Mouse (Mus musculus) megakaryocyte, embryonic 14.5 days (primary cell): Measurements from ENCODE around the gene Wdr48. TPM values are rescaled to one million over a fixed set of nuclear protein-coding genes. Genes with fewer than 3 reads are reported as not detected.

Source experiments
- H3K27me3 ChIP-seq: replicated peaks from 2 replicates; pipeline ENCODE3; 2012; ENCODE audit warnings: inconsistent platforms
- H3K36me3 ChIP-seq: replicated peaks from 2 replicates; pipeline ENCODE3; 2012; ENCODE audit warnings: low read length, inconsistent platforms, mixed read lengths
- H3K4me1 ChIP-seq: 2 replicates; pipeline ENCODE4 v1.6.1; 2012; ENCODE audit warnings: inconsistent platforms
- H3K4me3 ChIP-seq: replicated peaks from 2 replicates; pipeline ENCODE3; 2012; ENCODE audit warnings: moderate library complexity, mild to moderate bottlenecking, inconsistent platforms
- H3K9me3 ChIP-seq: 2 replicates; pipeline ENCODE4 v1.6.1; 2012; ENCODE audit warnings: inconsistent platforms
- FLI1 ChIP-seq: IDR thresholded peaks from 2 replicates; pipeline ENCODE4 v1.6.1; 2012; ENCODE audit warnings: low read length, inconsistent platforms, mixed read lengths
- GATA1 ChIP-seq: IDR thresholded peaks from 3 replicates; pipeline ENCODE4 v1.6.1; 2012; ENCODE audit warnings: mixed read lengths, low read length, inconsistent platforms, borderline replicate concordance
- polyA plus RNA-seq: library from polyadenylated mRNA; stranded (reverse); fragments of >175 nt; gene quantifications from 2 replicates; pipeline ENCODE4 v1.2.3, GENCODE M21; 2012; ENCODE audit warnings: low replicate concordance; ENCODE audit not compliant: insufficient read depth

The Wdr48 gene
- polyA plus RNA-seq: 9.9 and 15.8 TPM in 2 replicates

DNA sequence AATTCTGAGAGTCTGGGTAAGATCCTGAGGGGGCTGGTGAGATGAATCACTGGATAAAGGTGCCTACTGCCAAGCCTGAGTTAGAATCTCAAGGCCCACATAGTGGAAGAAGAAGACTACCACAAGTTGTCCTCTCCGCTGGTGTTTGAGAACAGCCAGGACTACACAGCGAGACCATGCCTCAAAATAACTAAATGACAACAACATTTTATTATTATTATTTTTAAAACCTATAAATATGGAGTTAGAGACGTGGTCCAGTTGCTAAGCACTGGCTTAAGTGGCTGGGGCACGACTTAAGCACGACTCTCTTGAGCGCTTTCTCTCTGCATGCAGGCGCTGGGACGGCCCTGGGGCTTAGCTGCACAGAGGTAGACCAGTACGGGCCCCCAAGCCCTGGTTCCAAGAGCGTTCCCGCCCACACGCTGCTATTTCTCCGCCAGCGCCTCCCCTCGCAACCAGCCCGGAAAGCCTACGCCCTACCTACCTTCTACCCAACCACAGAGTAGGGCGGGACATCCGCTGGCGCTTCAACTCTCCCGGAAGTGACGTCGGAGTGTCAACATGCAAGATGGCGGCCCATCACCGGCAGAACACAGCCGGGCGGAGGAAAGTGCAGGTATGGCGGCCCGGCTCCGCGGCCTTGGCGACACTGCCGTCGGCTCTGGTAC lies at the start of gene Wdr48:
TSS of gene Wdr48 (plus strand) at position 540 of the 671 bp plus-strand sequence.
- TF ChIP-seq GATA1 (no peak), FLI1 (no peak; the same call in 1 of the 2 replicates)
- H3K36me3 ChIP-seq: peaks cover 19% of the 10 kb centered on the region
- H3K4me1 ChIP-seq: peaks cover 51% of the 10 kb centered on the region
- H3K9me3 ChIP-seq: peaks cover 12% of the 10 kb centered on the region
- H3K4me3 ChIP-seq: peak within 1 kb of the TSS; percentile 93
- no peaks in the 10 kb centered on the region for H3K27me3 ChIP-seq

- Histone ChIP-seq H3K36me3 (no peaks in the 10 kb centered on the region), H3K9me3 (no peaks in the 10 kb centered on the region), H3K27me3 (peaks cover 25% of the 10 kb centered on the region), H3K4me1 (no peaks in the 10 kb centered on the region), H3K4me3 (peak overlapping the region; percentile 4)
- no peak for TF ChIP-seq FLI1
- no peak for TF ChIP-seq GATA1
Measured at GRCm38 (mm10) chr9:119847187-119847586, 47.5 kb upstream of the Wdr48 start.

- Histone ChIP-seq H3K4me3 (no peak overlapping the region), H3K9me3 (peaks cover 9% of the 10 kb centered on the region), H3K4me1 (no peaks in the 10 kb centered on the region), H3K27me3 (peaks cover 27% of the 10 kb centered on the region), H3K36me3 (no peaks in the 10 kb centered on the region)
- TF ChIP-seq FLI1: no peak
- TF ChIP-seq GATA1: no peak
Measured at GRCm38 (mm10) chr9:119848671-119849070, 46.0 kb upstream of the Wdr48 start.

- Histone ChIP-seq H3K4me3 (no peak overlapping the region), H3K4me1 (no peaks in the 10 kb centered on the region), H3K9me3 (peaks cover 9% of the 10 kb centered on the region), H3K36me3 (no peaks in the 10 kb centered on the region), H3K27me3 (peaks cover 27% of the 10 kb centered on the region)
- TF ChIP-seq GATA1 (no peak), FLI1 (no peak)
Measured at GRCm38 (mm10) chr9:119849214-119849613, 45.5 kb upstream of the Wdr48 start.

GRCm38 (mm10) chr9:119852347-119853030 lies 42.2 kb upstream of the Wdr48 start:
- peaks cover 16% of the 10 kb centered on the region for H3K27me3 ChIP-seq
- peaks cover 16% of the 10 kb centered on the region for H3K9me3 ChIP-seq
- no peak overlapping the region for H3K4me3 ChIP-seq
- H3K4me1 ChIP-seq: no peaks in the 10 kb centered on the region
- TF ChIP-seq FLI1 (no peak), GATA1 (no peak)
- no peaks in the 10 kb centered on the region for H3K36me3 ChIP-seq

DNA sequence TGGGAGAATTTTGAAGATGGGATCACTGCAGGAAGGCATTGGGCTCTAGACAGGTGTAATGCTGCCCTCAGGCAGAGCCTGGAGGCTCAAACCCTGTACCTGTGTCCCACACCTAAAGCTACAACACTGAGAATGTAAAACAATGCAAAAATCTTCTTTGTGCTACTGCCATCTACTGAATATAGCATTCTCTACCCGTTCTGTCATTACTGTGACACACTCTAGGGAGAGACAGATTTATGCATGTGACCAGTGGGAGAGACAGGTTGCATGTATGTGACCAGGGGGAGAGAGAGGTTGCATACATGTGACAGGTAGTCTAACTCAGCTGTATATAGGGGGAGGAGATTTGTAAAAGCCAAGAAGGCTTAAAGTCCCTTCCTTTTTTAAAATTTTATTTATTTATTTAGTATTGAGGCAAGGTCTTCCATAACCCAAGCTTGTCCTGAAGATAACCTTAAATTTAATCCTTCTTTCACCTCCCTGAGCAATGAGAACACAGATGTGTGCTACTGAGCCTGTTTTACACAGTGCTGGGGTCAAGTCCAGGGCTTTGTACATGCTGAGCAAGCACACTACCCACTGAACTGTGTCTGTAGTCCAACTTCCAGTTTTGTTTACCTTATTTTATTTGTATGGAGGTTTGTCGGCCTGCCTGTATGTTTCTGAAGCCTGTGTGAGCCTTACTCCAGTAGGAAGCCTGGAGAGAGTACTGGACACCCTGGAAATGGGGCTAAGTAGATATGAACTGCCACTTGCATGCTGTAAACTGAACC lies 41.4 kb upstream of the Wdr48 start:
- H3K4me1 ChIP-seq: no peaks in the 10 kb centered on the region
- no peak for TF ChIP-seq FLI1
- no peak for TF ChIP-seq GATA1
- H3K36me3 ChIP-seq: no peaks in the 10 kb centered on the region
- no peak overlapping the region for H3K4me3 ChIP-seq
- H3K9me3 ChIP-seq: peaks cover 23% of the 10 kb centered on the region
- H3K27me3 ChIP-seq: peaks cover 13% of the 10 kb centered on the region

DNA sequence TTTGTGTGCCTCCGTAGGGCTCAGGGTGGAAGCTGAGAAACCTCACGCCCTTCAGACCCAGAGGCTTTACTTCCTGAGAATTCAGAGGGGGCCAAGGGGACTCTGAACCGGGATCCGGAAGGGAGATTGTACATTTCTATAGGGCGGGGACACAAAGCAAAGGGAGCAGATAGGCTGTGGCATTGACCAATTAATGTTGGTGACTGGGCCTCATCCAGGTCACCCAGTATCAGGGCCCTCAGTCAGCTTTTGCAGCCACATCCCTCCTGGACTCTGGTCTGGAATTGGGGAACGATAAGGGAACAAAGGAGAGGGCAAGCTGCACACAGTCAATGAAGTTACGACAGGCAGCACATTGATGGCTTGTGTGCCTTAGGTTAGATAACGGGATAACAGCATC lies 40.5 kb upstream of the Wdr48 start:
- no peaks in the 10 kb centered on the region for H3K36me3 ChIP-seq
- peaks cover 6% of the 10 kb centered on the region for H3K27me3 ChIP-seq
- peaks cover 31% of the 10 kb centered on the region for H3K9me3 ChIP-seq
- TF ChIP-seq FLI1 (no peak), GATA1 (no peak)
- no peaks in the 10 kb centered on the region for H3K4me1 ChIP-seq
- H3K4me3 ChIP-seq: no peak overlapping the region

DNA sequence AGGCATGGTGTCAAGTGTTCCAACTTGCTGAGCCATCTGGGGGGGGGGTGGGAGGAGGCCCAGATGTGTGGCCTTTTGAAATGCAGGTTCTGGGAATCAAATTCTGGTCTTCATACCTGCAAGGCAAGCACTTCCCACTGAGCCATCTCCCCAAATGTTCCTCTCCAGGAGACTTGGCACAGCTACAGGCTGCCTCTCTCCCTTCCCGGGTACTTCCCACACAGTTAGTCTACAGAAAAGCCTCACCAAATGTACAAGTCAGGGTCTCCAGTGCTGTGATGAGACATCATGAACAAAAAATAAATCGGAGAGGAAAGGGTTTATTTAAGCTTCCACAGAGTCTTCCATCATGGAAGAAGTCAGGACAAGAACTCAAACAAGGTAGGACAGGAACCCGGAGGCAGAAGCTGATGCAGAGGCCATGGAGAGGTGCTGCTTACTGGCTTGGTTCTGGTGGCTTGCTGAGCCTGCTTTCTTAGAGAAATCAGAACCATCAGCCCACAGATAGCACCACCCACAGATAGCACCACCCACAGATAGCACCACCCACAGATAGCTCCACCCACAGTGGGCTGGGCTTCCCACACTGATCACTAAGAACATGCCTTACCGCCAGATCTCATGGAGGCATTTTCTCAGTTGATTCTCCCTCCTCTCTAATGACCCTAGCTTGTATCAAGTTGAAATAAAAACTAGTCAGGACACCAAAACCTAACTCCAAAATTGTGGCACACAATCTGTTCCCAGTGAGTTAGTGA lies 7.4 kb upstream of the Wdr48 start:
- H3K27me3 ChIP-seq: peaks cover 5% of the 10 kb centered on the region
- peaks cover 4% of the 10 kb centered on the region for H3K36me3 ChIP-seq
- H3K4me1 ChIP-seq: no peaks in the 10 kb centered on the region
- TF ChIP-seq GATA1: no peak
- TF ChIP-seq FLI1: no peak
- no peak overlapping the region for H3K4me3 ChIP-seq
- H3K9me3 ChIP-seq: peaks cover 16% of the 10 kb centered on the region

DNA sequence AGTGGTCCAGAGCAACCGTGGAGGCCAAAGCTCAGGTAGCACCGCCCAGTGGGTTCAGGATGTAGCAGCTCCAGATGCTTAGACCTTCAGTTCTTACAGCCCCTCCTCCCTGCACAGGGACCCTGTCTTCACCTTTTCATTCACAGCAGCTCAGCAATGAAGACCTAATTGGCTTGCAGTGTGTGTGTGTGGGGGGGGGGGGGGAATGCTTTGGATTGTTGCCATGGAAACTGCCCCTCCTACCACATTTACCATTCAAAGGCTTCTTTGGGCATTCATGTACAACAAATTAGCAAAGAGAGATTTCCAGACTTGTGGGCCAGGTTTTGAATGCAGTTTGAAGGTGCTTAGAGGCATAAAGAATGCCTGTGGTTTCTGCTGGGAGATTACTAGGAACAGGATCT lies 5.8 kb upstream of the Wdr48 start:
- Histone ChIP-seq H3K4me3 (no peak overlapping the region), H3K4me1 (peaks cover 6% of the 10 kb centered on the region), H3K27me3 (peaks cover 1% of the 10 kb centered on the region), H3K9me3 (peaks cover 12% of the 10 kb centered on the region), H3K36me3 (peaks cover 4% of the 10 kb centered on the region)
- TF ChIP-seq GATA1 (no peak), FLI1 (no peak)
